Mouse (Mus musculus) adrenal gland, postnatal 10 days (tissue): ENCODE data around the gene Serpina9. TPM values are rescaled to one million over a fixed set of nuclear protein-coding genes. Genes with fewer than 3 reads are reported as not detected.
"Not testable (repeated sequence)": the region's sequence is repeated elsewhere in the genome, so short reads cannot be mapped to it uniquely, and the experiment has no call there.

Source experiments
- DNase-seq: peaks from one replicate; pipeline ENCODE4 v3.0.0; 2021; ENCODE audit warnings: mixed read lengths
- total RNA-seq, 2 experiments: library from RNA; stranded (reverse); gene quantifications; 2 replicates each; pipeline ENCODE4 v1.2.3; 2021

Gene Serpina9
- total RNA-seq, 2 experiments from 2014 or later = 0.12 TPM; not detected in 1

- DNase-seq = no peak
Observed at GRCm38 (mm10) chr12:103989514-103989767, 24.1 kb downstream of the Serpina9 start.

- no peak for DNase-seq
Observed at GRCm38 (mm10) chr12:103988754-103989513, 24.6 kb downstream of the Serpina9 start.

DNA sequence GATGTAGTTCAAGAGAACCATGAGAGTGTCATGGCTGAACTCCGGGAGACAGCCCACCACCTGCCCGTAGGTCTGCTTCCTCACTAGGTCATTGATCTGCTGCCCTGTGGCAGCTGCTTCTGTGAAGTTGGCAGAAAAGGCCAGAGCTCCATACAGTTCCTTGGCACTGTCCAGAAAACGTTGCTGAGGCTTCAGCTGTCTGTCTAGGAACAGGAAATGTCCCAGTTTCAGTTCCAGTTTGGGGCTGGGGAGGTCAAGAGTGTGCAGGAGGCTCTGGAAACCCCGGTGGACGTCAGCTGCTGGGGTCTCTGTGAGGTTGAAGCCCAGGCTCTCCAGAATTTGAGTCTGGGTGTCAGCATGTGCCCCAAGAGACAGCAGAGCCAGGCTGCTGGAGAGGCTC is 27.7 kb downstream of the Serpina9 start:
- DNase-seq = no peak

- DNase-seq = peak; percentile 71
Observed at GRCm38 (mm10) chr12:103984935-103985334, 28.6 kb downstream of the Serpina9 start.

DNA sequence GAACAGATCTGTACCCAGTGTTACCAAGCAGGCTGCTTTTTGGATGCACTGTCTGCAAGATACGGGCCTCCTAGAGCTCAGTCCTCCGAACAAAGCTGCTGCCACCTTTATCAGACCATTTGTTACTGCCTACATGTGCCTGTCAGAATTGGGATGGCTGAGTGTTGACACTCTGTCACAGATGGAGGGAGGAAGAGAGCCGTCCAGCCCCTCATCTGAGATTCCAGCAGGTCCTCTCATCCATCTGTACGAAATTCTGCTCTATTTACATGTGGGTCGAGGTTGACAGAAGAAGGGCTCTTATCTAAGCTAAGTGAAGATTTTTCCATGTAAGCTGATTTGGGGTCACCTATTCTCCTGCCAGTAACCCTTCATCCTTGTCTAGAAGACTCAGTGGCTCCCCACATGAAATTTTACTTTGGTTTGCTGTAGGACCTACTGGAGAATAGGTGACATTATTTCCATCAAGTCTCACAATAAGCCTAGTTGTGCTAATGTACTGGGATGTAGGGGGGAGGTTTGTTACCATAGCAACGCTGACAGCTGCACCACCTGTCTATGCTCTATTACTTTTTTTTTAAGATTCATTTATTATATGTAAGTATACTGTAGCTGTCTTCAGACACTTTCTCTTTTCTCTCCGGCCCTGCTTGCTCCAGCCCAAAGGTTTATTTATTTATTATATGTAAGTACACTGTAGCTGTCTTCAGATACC is 31.8 kb downstream of the Serpina9 start:
- DNase-seq = no peak

- DNase-seq = no peak
Observed at GRCm38 (mm10) chr12:103978294-103978693, 35.3 kb downstream of the Serpina9 start.

GRCm38 (mm10) chr12:103977846-103978245 is 35.7 kb downstream of the Serpina9 start:
- DNase-seq = peak; percentile 52

GRCm38 (mm10) chr12:103977060-103977459 is 36.5 kb downstream of the Serpina9 start:
- no peak for DNase-seq

DNA sequence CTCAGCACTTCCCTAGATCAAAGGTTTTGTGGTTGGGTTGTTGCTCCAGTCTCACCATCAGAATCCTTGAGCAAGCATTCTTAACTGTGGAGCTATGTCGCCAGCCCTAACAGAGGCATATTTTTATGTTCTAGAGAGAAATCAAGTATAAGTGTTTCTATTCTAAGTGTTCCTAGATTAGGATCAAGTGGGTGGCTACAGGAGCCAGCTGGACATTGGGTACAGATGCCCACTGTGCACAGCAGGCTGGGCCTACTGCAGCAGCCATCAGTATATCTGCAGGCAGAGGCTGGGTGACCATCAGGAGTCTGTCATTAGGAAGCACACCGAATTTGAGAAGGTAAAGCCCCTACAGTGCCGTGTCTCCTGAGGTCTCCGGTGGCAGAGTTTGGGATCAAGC is 42.5 kb downstream of the Serpina9 start:
- DNase-seq = no peak

DNA sequence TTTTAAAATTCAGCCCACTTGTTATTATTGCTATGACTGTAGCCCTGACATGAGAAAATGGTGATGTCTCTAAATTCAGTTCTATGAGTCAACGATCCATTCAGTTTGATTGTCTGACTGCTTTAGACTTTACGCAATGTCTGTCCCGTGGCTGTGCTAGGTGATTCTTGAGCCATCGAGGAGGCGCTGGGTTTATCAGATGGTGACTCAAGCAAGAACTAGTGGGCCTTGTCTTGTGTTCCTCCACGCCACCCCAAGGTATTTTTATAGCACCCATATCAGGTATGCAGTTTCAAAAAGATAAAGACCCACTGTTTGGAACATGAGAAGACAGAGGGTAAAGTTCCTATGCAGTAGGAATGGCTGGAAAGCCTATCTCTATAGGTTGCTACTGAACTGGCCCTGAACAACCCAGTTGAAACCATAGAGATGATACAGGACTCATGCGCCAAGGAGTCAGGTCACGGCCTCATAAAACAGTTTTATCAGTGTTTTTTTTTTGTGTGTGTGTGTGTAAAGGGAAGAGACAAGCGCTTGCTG is 43.9 kb downstream of the Serpina9 start:
- no peak for DNase-seq

GRCm38 (mm10) chr12:103966761-103967160 is 46.8 kb downstream of the Serpina9 start:
- no peak for DNase-seq

- DNase-seq = peak; percentile 72
Observed at GRCm38 (mm10) chr12:103963288-103963687, 50.3 kb downstream of the Serpina9 start.

GRCm38 (mm10) chr12:103962860-103963259 is 50.7 kb downstream of the Serpina9 start:
- DNase-seq = no peak

- DNase-seq = no peak
Observed at GRCm38 (mm10) chr12:103962337-103962736, 51.2 kb downstream of the Serpina9 start.

GRCm38 (mm10) chr12:103961716-103962115 is 51.8 kb downstream of the Serpina9 start:
- no peak for DNase-seq

DNA sequence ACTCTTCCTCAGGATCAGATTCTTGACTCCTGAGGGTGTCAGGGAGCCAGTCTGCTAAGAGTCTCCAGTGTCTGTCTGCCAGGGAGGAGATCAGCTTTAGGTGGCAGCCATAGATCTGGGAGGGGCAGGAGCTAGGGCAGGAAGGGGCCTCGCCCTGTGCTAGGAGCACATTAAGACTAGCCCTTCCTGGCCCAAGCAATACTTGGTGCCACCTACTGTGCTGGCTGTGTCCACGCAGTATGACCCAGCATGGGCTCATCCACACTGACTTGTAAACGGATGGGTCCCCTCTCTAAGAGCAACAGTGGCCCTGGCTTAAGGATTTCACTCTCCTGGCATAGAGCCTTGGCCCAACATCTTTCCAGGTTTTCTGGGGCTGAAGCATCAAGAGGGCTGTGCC is 54.8 kb downstream of the Serpina9 start, which contains the start of gene Serpina1e:
TSS of gene Serpina1e (minus strand) at position 178 of the 400 bp plus-strand sequence.
- no peak for DNase-seq

DNA sequence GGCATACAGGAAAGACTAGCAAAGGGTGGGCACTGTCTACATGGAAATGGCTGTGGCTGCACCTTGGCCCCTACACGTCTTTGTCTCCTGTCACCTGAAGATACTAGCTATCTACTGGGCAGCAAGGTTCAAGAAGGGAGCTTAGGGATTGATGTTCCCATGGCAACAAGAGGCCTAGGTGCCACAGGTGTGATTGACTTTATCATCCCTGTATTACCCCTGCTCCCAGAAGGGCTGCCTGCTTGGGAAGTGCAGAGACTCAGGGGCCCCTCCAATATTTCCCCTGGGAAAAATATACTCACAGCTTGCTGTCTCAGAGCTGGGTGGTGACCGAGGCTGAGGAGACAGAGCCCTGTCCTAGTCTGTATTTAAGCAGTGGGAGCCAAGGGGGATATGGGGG is 57.0 kb downstream of the Serpina9 start:
- DNase-seq = not testable (repeated sequence)

- DNase-seq = not testable (repeated sequence)
Observed at GRCm38 (mm10) chr12:103952972-103953371, 60.6 kb downstream of the Serpina9 start.

DNA sequence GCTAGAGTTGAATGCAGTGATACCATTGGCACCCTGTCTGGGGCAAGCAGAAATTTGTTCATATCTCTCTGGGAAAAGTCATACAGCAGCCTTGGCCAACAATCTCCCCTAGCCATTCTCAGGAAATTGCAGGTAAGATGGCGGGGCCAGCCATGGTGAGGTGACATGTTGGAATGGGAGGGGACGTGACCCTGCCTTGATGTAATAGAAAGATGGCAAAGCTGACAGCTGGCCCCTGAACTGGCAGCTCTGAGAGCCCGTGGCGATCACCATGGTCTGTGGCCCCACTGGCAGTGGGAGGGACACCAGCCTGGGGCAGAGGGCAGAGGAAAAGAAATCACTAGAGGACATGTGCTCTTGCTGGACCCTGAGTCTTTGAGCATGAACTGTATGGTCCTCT is 67.3 kb downstream of the Serpina9 start:
- no peak for DNase-seq
